Mouse (Mus musculus): ENCODE measurements around the gene Adh1. TPM values are rescaled to one million over a fixed set of nuclear protein-coding genes. Genes with fewer than 3 reads are reported as not detected.

The Adh1 gene
- polyA plus RNA-seq, 1 experiment from 2014 or later: 1.0 TPM

DNA sequence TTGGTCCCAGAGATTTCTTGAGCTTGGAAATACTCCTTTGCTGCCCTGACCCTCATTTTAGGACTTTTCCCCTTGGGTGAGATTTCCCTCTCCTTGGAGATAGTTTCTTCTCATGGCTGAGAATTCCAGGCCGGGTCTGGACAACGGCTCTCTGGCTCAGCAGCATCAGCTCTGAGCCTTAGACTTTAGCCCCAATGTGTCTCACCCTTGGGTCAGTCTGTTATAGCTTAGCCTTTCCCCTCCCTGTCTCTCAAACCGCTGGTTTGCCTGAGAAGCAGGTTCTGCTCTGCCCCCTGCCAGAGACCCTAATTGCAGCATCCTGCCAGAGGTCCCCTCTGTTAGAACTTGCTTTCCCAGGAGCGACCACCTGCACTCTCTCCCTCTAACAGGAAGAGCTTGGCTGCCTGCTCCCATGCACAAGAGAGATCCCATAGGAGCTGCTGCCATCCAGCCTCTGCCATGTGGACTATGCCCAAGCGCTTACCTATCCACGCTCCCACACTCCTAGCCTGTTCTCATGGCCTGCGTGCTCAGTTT, 16.4 kb upstream of the Adh1 start:
- no peaks in the 10 kb centered on the region for H3K4me1 ChIP-seq
- no peak overlapping the region for H3K4me3 ChIP-seq
- 73% methylated on average over 7 of the region's 7 CpGs for WGBS
- H3K27me3 ChIP-seq (ENCODE audit: insufficient read depth, poor library complexity, severe bottlenecking): no peaks in the 10 kb centered on the region
- no peak overlapping the region for H3K27ac ChIP-seq
- no peaks in the 10 kb centered on the region for H3K36me3 ChIP-seq
- H3K9me3 ChIP-seq: no peaks in the 10 kb centered on the region
- DNase-seq (ENCODE audit: low spot score): peak; percentile 53

DNA sequence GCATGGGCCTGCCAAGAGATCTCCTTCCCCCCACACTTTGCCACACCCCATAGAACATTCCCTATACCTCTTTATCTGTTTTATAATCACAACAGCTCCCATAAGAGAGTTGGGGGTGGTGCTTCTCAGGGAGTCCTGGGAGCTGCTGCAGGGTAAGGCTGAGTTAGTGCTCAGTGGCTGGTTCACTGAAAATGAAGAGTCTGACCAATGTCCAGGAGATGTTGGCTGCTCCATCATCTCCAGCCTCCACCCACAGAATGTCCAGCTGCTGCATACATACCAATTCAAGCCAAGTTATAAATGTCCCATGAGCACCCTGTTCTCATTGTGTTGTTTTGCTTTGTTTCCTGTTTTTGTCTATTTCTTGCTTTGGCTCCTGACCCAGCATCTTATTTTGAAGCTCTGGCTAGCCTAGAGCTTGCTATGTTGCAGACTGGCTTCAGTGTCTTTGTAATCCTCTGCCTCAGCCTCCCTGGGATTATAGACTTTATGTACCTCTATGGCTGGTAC, 14.2 kb upstream of the Adh1 start:
- H3K36me3 ChIP-seq: no peaks in the 10 kb centered on the region
- no peaks in the 10 kb centered on the region for H3K4me1 ChIP-seq
- no peak overlapping the region for H3K27ac ChIP-seq
- no peaks in the 10 kb centered on the region for H3K27me3 ChIP-seq (ENCODE audit: insufficient read depth, poor library complexity, severe bottlenecking)
- no peak overlapping the region for H3K4me3 ChIP-seq
- no peak for DNase-seq (ENCODE audit: low spot score)
- H3K9me3 ChIP-seq: no peaks in the 10 kb centered on the region

GRCm38 (mm10) chr3:138247241-138247640, 13.6 kb upstream of the Adh1 start:
- no peaks in the 10 kb centered on the region for H3K27me3 ChIP-seq (ENCODE audit: insufficient read depth, poor library complexity, severe bottlenecking)
- DNase-seq (ENCODE audit: low spot score): no peak
- no peak overlapping the region for H3K27ac ChIP-seq
- H3K4me1 ChIP-seq: no peaks in the 10 kb centered on the region
- H3K9me3 ChIP-seq: no peaks in the 10 kb centered on the region
- 80% methylated on average over 4 of the region's 4 CpGs for WGBS
- no peaks in the 10 kb centered on the region for H3K36me3 ChIP-seq
- no peak overlapping the region for H3K4me3 ChIP-seq

- H3K4me1 ChIP-seq: no peaks in the 10 kb centered on the region
- H3K9me3 ChIP-seq: no peaks in the 10 kb centered on the region
- WGBS: 79% methylated on average over 7 of the region's 7 CpGs
- DNase-seq (ENCODE audit: low spot score): peak; percentile 43
- no peak overlapping the region for H3K27ac ChIP-seq
- no peak overlapping the region for H3K4me3 ChIP-seq
- no peaks in the 10 kb centered on the region for H3K27me3 ChIP-seq (ENCODE audit: insufficient read depth, poor library complexity, severe bottlenecking)
- H3K36me3 ChIP-seq: no peaks in the 10 kb centered on the region
Observed at GRCm38 (mm10) chr3:138248011-138248410, 12.8 kb upstream of the Adh1 start.

DNA sequence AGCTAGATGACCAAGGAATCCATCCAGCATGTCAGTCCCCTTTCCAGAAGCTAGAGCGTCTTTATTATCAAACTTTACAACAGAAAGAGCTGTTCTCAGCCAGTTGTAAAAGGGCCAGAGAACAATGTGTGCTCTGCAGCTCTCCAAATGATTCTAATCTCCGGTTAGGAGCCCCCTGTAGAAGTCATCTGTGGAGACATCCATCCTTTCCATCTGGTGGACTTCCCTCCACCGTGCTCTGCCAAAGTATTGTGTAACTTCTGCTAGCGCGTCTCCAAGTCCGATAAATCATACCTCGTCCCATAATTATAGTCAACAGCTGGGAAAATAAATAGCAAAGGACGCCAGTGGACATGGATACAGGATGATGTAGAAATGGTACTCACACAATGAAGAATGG, 12.0 kb upstream of the Adh1 start:
- Histone ChIP-seq H3K27ac (no peak overlapping the region), H3K4me1 (no peaks in the 10 kb centered on the region), H3K9me3 (no peaks in the 10 kb centered on the region), H3K36me3 (no peaks in the 10 kb centered on the region), H3K27me3 (ENCODE audit: insufficient read depth, poor library complexity, severe bottlenecking) (no peaks in the 10 kb centered on the region), H3K4me3 (no peak overlapping the region)
- DNase-seq (ENCODE audit: low spot score): no peak
- WGBS: 92% methylated on average over 8 of the region's 8 CpGs

DNA sequence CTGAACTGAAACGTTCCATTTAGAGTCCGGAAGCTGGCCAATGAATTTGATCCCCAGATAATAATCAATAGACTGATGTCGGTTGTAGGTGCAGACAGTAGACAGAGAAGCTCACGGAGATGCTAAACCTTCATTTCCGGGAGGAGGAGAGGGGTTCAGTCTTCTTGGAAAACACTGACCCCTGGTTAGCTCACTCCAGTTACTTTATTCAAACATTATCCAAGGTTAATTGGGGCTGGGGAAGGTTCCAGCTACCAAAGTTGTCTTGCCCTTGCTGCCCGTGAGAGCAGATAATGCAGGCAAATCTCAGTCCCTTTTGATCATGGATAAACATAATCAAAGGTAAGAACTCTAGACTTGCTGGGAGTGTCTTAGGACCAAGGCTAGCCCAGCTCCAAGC, 9.6 kb upstream of the Adh1 start:
- H3K36me3 ChIP-seq: no peaks in the 10 kb centered on the region
- H3K27me3 ChIP-seq (ENCODE audit: insufficient read depth, poor library complexity, severe bottlenecking): no peaks in the 10 kb centered on the region
- H3K9me3 ChIP-seq: no peaks in the 10 kb centered on the region
- H3K27ac ChIP-seq: no peak overlapping the region
- no peak for DNase-seq (ENCODE audit: low spot score)
- no peak overlapping the region for H3K4me3 ChIP-seq
- whole genome bisulfite sequencing: 72% methylated on average over 6 of the region's 6 CpGs
- no peaks in the 10 kb centered on the region for H3K4me1 ChIP-seq

DNA sequence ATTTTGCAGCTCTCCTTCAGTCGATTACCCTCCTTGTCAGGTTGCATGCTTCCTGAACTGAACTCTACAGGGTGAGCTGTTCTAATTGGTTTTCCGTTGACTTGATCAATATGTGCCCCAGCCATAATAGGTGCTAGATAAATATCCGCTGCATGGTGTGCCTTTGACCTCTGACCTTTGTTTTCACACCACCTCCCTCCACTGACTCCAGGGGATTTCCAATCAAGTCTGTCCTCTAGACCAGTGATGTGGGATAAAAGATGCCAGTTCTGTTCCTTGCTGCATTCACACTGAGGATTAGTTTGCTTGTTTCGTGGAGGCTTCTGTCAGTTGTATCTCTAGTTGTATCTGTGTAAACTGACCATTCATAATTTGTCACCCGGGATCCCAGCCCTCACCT, 6.6 kb upstream of the Adh1 start:
- WGBS: 64% methylated on average over 5 of the region's 5 CpGs
- H3K4me3 ChIP-seq: no peak overlapping the region
- no peak overlapping the region for H3K27ac ChIP-seq
- H3K9me3 ChIP-seq: no peaks in the 10 kb centered on the region
- no peaks in the 10 kb centered on the region for H3K27me3 ChIP-seq (ENCODE audit: insufficient read depth, poor library complexity, severe bottlenecking)
- no peaks in the 10 kb centered on the region for H3K4me1 ChIP-seq
- H3K36me3 ChIP-seq: no peaks in the 10 kb centered on the region
- DNase-seq (ENCODE audit: low spot score): no peak

GRCm38 (mm10) chr3:138255366-138255765, 5.4 kb upstream of the Adh1 start:
- WGBS: 22% methylated on average over 3 of the region's 3 CpGs
- H3K27ac ChIP-seq: no peak overlapping the region
- no peaks in the 10 kb centered on the region for H3K4me1 ChIP-seq
- no peak for DNase-seq (ENCODE audit: low spot score)
- H3K36me3 ChIP-seq: no peaks in the 10 kb centered on the region
- no peak overlapping the region for H3K4me3 ChIP-seq
- no peaks in the 10 kb centered on the region for H3K9me3 ChIP-seq
- no peaks in the 10 kb centered on the region for H3K27me3 ChIP-seq (ENCODE audit: insufficient read depth, poor library complexity, severe bottlenecking)

- no peaks in the 10 kb centered on the region for H3K27me3 ChIP-seq (ENCODE audit: insufficient read depth, poor library complexity, severe bottlenecking)
- no peaks in the 10 kb centered on the region for H3K4me1 ChIP-seq
- DNase-seq (ENCODE audit: low spot score): no peak
- no peak overlapping the region for H3K27ac ChIP-seq
- H3K9me3 ChIP-seq: no peaks in the 10 kb centered on the region
- 50% methylated on average over 9 of the region's 9 CpGs for WGBS
- no peaks in the 10 kb centered on the region for H3K36me3 ChIP-seq
- no peak overlapping the region for H3K4me3 ChIP-seq
Observed at GRCm38 (mm10) chr3:138255780-138256550, 4.8 kb upstream of the Adh1 start.

- no peak for DNase-seq (ENCODE audit: low spot score)
- no peaks in the 10 kb centered on the region for H3K36me3 ChIP-seq
- H3K9me3 ChIP-seq: no peaks in the 10 kb centered on the region
- 22% methylated on average over 4 of the region's 4 CpGs for WGBS
- H3K4me1 ChIP-seq: 0 out of 2 replicates have a peak, but pooled peaks cover 10% of the 10 kb centered on the region
- H3K27me3 ChIP-seq (ENCODE audit: insufficient read depth, poor library complexity, severe bottlenecking): no peaks in the 10 kb centered on the region
- H3K4me3 ChIP-seq: no peak overlapping the region
- H3K27ac ChIP-seq: no peak overlapping the region
Observed at GRCm38 (mm10) chr3:138262568-138262967, 1.8 kb downstream of the Adh1 start.

DNA sequence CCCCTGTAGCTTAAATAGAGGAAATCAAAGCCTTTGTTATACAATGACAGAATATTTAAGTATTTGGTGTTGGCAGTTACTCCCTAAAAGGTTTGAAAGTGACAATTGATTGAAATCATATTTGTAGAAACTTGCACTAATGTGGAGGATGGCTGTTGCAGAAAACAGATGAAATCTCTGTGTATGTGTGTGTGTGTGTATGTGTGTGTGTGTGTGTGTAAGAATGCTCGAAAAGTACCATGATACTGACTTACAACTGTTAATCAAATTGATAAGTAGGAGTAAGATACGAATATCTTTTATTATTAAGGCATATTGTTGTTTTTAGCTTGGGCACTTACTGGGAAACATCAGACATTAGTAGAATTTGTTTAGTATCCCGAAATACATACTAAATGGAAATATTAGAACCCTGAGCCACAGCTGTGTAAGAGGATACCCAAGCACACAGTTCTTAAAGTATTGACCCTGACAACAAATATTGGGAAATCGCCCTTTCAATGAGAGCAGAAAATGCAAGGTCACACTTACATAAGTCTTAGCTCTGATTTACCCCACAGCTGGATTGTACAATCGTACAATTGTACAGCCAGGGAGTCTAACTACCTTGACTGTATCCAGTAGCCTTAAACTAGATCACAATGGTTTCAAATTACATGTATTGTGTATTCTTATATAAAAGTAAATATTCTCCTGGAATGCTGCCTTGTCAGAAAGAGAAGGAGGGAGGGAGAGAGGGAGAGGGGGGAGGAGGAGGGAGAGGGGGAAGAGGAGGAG, 2.6 kb downstream of the Adh1 start:
- H3K4me1 ChIP-seq: 0 out of 2 replicates have a peak, but pooled peaks cover 10% of the 10 kb centered on the region
- H3K27ac ChIP-seq: no peak overlapping the region
- DNase-seq (ENCODE audit: low spot score): no peak
- H3K9me3 ChIP-seq: no peaks in the 10 kb centered on the region
- no peaks in the 10 kb centered on the region for H3K27me3 ChIP-seq (ENCODE audit: insufficient read depth, poor library complexity, severe bottlenecking)
- WGBS: 73% methylated on average over 5 of the region's 5 CpGs
- H3K4me3 ChIP-seq: no peak overlapping the region
- no peaks in the 10 kb centered on the region for H3K36me3 ChIP-seq

GRCm38 (mm10) chr3:138264648-138265047, 3.9 kb downstream of the Adh1 start:
- Histone ChIP-seq H3K36me3 (no peaks in the 10 kb centered on the region), H3K4me3 (no peak overlapping the region), H3K9me3 (no peaks in the 10 kb centered on the region), H3K27ac (no peak overlapping the region), H3K4me1 (0 out of 2 replicates have a peak, but pooled peaks cover 10% of the 10 kb centered on the region), H3K27me3 (ENCODE audit: insufficient read depth, poor library complexity, severe bottlenecking) (no peaks in the 10 kb centered on the region)
- WGBS: 83% methylated on average over 3 of the region's 3 CpGs
- no peak for DNase-seq (ENCODE audit: low spot score)

- no peaks in the 10 kb centered on the region for H3K4me1 ChIP-seq
- H3K27ac ChIP-seq: no peak overlapping the region
- no peak for DNase-seq (ENCODE audit: low spot score)
- 11% methylated on average over 1 of the region's 1 CpGs for WGBS
- no peaks in the 10 kb centered on the region for H3K27me3 ChIP-seq (ENCODE audit: insufficient read depth, poor library complexity, severe bottlenecking)
- no peaks in the 10 kb centered on the region for H3K9me3 ChIP-seq
- H3K4me3 ChIP-seq: no peak overlapping the region
- H3K36me3 ChIP-seq: no peaks in the 10 kb centered on the region
Observed at GRCm38 (mm10) chr3:138270507-138270906, 9.7 kb downstream of the Adh1 start.
